Mouse (Mus musculus) cortical plate, adult 2 months (tissue): ENCODE measurements around the gene Mettl3. TPM values are rescaled to one million over a fixed set of nuclear protein-coding genes. Genes with fewer than 3 reads are reported as not detected.
"Not testable (repeated sequence)": the region's sequence is repeated elsewhere in the genome, so short reads cannot be mapped to it uniquely, and the experiment has no call there.

Experiments used
- H3K27ac ChIP-seq: fragments of 200-500 bp; 2 replicates; pipeline ENCODE4 v1.5.1; 2012; ENCODE audit warnings: low read length, control low read depth, inconsistent platforms; ENCODE audit not compliant: insufficient read depth
- H3K4me1 ChIP-seq: fragments of 200-500 bp; 2 replicates; pipeline ENCODE4 v1.6.1; 2011; ENCODE audit warnings: low read length; ENCODE audit not compliant: control insufficient read depth, insufficient read depth
- H3K4me3 ChIP-seq: fragments of 200-500 bp; 2 replicates; pipeline ENCODE4 v1.5.1; 2011; ENCODE audit warnings: mild to moderate bottlenecking, low read length, control low read depth; ENCODE audit not compliant: insufficient read depth
- CTCF ChIP-seq: fragments of 200-500 bp; IDR thresholded peaks from 2 replicates; pipeline ENCODE4 v1.5.1; 2011; ENCODE audit warnings: mild to moderate bottlenecking, control low read depth, low read length; ENCODE audit not compliant: insufficient read depth; ENCODE audit errors: extremely low read depth
- POLR2A ChIP-seq: fragments of 200-500 bp; IDR thresholded peaks from 2 replicates; pipeline ENCODE4 v1.6.1; 2011; ENCODE audit warnings: mild to moderate bottlenecking, low read length, control low read depth; ENCODE audit not compliant: insufficient read depth; ENCODE audit errors: extremely low read depth
- polyA plus RNA-seq: library from polyadenylated mRNA; depleted of rRNA; stranded (reverse); fragments of >200 nt; gene quantifications from 2 replicates; pipeline ENCODE4 v1.2.3, GENCODE M21; 2012

Mettl3 gene
- polyA plus RNA-seq, 1 experiment: 28.8 TPM

DNA sequence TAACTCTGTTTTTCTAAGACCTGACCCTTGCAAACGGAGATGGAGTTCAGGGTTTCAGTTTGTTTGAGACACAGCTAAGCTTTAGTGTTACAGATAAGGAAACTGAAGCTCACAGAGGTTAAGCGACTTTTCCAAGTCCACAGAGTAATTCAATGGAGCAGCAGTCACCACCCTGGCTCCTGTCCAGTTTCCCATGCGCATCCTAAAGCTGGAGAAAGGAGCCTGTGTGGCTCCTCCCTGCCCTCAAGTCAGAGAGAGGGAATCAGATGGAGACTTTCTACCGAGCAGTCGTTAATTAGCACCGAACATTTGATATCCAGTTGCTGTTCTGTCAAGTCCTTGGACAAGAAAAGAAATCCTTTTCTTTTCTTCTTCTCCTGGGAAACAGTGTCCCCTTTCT lies 14.4 kb upstream of the Mettl3 start:
- TF ChIP-seq POLR2A (no peak), CTCF (no peak)
- H3K4me3 ChIP-seq: no peak overlapping the region
- H3K27ac ChIP-seq: no peak overlapping the region
- H3K4me1 ChIP-seq: no peaks in the 10 kb centered on the region

DNA sequence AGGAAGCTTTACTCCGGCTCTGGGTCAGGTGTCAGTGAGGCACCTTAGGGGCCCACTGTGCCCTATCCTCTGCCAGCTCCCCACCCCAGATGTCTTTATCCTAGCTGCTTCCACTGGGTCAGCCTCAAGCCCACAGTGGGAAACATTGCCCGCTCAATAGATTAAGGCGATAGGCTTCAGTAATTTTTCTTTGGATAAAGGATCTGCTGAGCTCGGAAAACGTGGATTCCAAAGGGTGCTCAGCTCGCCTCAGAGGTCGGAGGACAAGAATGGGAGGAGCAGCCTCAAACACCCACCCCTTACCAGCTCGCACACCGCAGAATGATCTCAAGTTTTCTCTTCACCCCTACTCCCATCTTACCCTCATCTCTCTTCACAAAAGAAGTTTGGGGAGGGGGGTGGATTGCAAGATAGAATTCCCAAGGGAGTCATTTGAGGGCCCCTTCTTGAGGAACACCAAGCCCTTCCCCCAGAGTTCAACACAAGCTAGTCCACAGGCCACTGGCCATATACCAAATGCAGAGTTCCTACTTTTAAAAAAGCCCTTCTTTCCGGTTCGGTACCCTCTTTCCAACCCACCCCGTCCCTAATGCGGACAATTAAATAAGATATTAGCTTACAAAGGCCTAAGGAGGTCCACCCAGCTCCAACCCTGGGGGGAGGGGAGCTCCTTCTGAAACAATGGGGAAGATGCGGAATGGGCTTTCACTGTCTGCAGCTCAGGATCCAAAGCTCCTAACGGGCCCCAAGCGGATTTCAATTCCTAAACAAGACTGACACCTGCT lies 11.7 kb upstream of the Mettl3 start:
- peak overlapping the region; percentile 57 for H3K27ac ChIP-seq
- TF ChIP-seq POLR2A: no peak
- TF ChIP-seq CTCF: no peak
- H3K4me3 ChIP-seq: peak overlapping the region; percentile 52
- peaks cover 6% of the 10 kb centered on the region for H3K4me1 ChIP-seq

DNA sequence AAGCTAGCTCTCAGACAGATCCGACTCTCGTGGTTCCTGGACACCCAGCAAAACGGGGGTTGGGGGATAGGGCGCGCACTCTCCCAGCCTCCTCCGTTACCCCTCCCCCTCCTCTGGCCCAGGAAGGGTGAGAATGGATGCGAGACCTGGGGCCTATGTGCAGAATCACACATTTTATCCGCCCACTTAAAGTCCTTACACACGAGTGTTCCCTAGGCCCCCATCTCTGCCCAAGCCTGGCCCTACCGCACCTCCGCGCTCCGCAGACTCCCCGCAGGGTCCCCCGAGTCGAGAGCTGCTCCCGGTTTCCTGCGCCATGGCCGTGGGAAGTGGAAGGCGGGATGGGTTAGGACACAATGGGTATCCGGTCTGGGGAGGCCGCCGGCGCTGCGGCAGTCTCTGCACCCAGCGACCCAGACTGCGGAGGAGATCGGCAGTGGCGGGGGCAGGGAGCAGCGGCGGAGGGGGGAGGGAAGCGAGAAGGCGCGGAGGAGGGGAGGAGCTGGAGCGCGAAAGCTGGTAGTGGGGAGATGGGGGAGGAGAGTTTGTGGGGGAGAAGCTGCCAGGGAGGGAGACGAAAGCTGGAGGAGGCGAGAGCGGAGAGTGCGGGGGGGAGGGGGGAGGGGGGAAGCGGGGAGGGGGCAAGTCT lies 11.0 kb upstream of the Mettl3 start:
- Histone ChIP-seq H3K27ac (peak overlapping the region; percentile 48), H3K4me1 (peaks cover 6% of the 10 kb centered on the region), H3K4me3 (peak overlapping the region; percentile 52)
- TF ChIP-seq CTCF (no peak), POLR2A (0 out of 2 replicates have a peak, but pooled peaks have one; percentile 41)

DNA sequence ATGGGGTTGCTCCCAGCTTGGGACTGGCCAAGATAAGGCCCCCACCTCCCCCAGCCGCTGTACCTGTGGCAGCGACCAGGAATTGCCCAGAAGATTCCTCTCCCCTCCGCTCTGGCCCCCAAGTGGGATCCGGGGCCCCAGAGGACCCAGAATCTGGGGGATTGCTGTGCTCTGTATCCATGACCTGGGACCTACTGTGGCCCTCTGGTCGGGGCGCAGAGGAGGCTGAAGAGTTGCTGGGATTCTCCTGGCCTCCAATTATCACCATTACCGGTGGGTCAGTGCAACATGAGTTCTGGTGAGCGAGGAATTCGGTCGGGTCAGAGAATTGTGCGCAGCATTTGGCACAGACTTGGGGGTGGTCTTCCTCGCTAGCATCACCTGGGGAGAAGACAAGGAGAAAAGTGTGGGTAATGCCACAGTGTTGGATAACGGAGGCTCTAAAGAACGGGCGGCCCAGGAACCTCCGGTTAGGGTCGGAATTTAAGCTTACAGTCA lies 10.4 kb upstream of the Mettl3 start:
- peak overlapping the region; percentile 52 for H3K4me3 ChIP-seq
- TF ChIP-seq POLR2A (no peak), CTCF (no peak)
- peaks cover 6% of the 10 kb centered on the region for H3K4me1 ChIP-seq
- peak overlapping the region; percentile 48; the same call in 1 of the 2 replicates for H3K27ac ChIP-seq

DNA sequence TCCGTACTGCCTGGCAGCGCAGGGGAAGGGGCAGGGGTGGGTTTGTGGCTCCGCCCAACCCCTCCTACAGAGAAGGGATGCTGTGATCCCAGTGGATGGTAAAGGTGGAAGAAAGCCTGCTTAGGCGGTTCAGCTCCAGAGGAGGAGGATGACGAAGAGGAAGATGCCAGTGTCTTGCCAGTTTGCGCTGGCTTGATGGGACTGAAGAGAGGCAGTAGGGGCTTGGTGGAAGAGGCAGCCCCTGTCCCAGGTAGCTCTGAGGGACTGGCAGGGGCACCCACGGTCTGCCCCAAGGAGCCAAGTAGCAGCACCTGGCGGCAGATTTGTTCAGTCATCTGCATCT lies 9.9 kb upstream of the Mettl3 start:
- Histone ChIP-seq H3K27ac (no peak overlapping the region), H3K4me3 (no peak overlapping the region; the same call in 1 of the 2 replicates), H3K4me1 (peaks cover 6% of the 10 kb centered on the region)
- TF ChIP-seq POLR2A (no peak), CTCF (no peak)

DNA sequence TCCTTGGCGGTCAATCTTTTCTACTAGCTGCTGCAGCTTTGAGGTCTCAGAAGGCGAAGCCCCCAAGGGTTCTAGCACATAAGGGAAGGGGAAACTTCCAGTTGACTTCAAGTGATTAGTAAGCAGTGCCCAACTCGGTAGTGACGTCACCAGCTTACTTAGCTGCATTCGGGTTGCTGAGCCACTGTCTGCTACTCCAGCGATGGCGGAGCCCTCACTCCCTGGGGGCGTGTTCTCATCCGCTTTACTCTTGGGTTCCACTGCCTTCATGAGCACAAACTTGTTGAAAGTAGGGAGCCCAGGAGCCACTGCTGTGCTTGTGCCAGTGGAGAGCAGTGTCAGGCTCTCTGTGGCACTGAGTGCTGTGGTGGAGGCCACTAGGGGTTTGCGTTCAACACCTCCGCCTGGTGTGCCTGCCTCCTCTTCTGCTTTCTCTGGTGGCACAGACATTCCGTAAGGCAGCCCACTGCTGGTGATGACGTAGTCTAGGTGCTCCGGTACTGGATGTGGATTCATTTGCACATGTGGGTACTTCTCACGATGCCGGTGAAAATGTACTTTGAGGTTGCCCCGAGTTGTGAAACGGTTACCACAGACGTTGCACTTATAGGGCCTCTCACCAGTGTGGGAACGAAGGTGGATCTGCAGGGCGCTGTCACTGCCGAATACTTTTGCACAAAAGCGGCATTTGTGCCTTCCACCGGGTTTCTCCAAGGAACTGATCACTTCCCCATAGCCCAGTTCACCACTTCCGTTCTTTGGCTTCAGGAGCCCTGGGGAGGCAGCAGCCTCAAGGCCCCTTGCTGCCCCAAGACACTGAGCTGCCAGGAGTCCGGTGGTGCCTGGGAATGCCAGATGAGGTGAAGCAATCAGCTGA lies 9.2 kb upstream of the Mettl3 start:
- Histone ChIP-seq H3K4me3 (no peak overlapping the region), H3K4me1 (peaks cover 6% of the 10 kb centered on the region), H3K27ac (no peak overlapping the region)
- TF ChIP-seq POLR2A (no peak), CTCF (no peak)

DNA sequence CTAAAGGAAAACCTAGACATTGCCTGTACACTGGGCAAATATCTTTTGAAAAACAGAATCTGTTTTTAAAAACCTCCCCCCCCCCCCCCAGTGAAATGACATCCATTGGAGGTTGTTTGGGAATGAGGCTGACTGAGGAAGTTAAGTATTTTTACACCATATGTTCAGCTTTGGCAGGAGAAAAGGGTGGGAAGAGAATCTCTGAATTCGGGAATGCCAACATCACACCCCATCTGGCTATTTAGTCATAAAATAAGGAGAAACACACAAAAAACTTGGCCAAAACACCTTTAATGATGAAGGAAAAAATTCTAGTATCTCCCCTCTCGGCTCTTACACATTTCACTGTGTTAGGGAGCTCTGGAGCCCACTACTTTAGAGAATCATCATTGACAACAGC lies 6.0 kb upstream of the Mettl3 start:
- no peak overlapping the region for H3K27ac ChIP-seq
- TF ChIP-seq CTCF: no peak
- TF ChIP-seq POLR2A: no peak
- peaks cover 6% of the 10 kb centered on the region for H3K4me1 ChIP-seq
- H3K4me3 ChIP-seq: no peak overlapping the region

DNA sequence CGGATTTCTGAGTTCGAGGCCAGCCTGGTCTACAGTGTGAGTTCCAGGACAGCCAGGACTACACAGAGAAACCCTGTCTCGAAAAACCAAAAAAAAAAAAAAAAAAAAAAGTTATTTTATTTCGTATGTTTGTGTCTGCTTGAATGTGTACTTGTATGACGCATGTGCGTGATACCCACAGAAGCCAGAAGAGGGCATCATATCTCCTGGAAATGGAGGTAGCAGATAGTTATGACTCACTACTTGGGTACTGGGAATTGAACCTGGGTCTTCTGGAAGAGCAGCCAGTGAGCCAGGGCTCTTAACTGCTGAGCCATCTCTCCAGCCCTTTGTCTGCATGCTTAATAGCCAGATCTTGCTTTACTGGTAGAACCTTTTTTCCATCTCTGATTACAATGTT lies 5.4 kb upstream of the Mettl3 start:
- H3K27ac ChIP-seq, H3K4me1 ChIP-seq, H3K4me3 ChIP-seq: not testable (repeated sequence)

DNA sequence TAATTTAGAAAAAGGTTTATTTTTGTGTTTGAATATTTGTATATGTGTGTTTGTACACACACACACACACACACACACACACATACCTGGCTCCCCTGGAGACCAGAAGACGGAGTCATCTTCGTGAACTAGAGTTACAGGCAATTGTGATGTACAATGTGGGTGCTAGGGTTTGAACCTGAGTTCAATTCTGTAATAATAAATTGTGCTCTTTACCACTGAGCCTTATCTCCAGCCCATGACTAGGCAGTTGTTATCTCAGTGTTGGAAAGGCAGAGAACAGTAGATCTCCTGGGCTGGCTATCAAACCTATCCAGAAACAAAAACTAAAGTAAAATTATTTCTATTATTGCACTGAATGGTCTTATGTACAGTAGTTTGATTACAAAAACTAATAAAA lies 1.2 kb upstream of the Mettl3 start:
- Histone ChIP-seq H3K27ac (no peak overlapping the region), H3K4me1 (no peaks in the 10 kb centered on the region), H3K4me3 (no peak overlapping the region)
- TF ChIP-seq POLR2A: no peak
- no peak for TF ChIP-seq CTCF

DNA sequence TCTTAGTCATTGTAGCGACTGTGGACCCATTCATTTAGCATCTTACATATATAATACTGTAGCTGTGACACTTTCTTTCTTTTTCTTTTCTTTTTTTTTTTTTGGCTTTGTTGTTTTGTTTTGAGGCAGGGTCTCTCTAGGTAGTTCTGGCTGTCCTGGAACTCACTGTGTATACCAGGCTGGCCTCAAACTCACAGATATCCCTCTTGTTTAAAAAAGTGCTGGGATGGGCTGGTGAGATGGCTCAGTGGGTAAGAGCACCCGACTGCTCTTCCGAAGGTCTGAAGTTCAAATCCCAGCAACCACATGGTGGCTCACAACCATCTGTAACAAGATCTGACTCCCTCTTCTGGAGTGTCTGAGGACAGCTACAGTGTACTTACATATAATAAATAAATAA lies 1.4 kb downstream of the Mettl3 start:
- H3K4me1 ChIP-seq, H3K27ac ChIP-seq: not testable (repeated sequence)
- H3K4me3 ChIP-seq: peak overlapping the region; percentile 48; the same call in 1 of the 2 replicates
